Mouse (Mus musculus): Measurements from ENCODE around the gene Pygb. TPM values are rescaled to one million over a fixed set of nuclear protein-coding genes. Genes with fewer than 3 reads are reported as not detected.

The Pygb gene
- polyA plus RNA-seq, 1 experiment from 2014 or later: 243 TPM

DNA sequence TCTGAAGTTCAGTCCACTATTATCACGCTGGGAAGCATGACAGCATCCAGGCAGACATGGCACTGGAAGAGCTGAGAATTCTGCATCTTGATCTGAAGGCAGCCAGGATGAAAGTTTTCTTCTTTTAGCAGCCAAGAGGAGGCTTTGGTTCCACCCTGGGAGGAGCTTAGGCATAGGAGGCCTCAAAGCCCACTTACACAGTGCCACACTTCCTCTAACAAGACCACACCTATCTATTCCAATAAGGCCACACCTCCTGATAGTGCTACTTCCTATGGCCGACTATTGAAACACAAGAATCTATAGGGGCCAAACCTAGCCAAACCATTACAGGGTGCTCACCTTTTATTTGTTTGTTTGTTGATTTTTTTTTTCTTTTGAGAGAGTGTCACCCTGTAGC is 3.7 kb upstream of the Pygb start:
- H3K4me1 ChIP-seq (ENCODE audit: control insufficient read depth, insufficient read depth, low read length): peaks cover 18% of the 10 kb centered on the region
- no peak overlapping the region for H3K9ac ChIP-seq (ENCODE audit: low read length)
- H3K9me3 ChIP-seq (replicated peaks; ENCODE audit: control insufficient read depth, low read length): no peaks in the 10 kb centered on the region
- no peak for ATAC-seq (replicated peaks; ENCODE audit: extremely low read depth, insufficient read depth, low FRiP score)
- no peak overlapping the region for H3K4me3 ChIP-seq (ENCODE audit: low read length)
- no peaks in the 10 kb centered on the region for H3K27me3 ChIP-seq (ENCODE audit: control insufficient read depth, insufficient read depth, low read length)
- H3K4me2 ChIP-seq (ENCODE audit: low read depth, low read length): no peak overlapping the region
- WGBS: 74% methylated on average over 2 of the region's 2 CpGs
- no peak overlapping the region for H3K27ac ChIP-seq (ENCODE audit: low read length)
- no peaks in the 10 kb centered on the region for H3K36me3 ChIP-seq (ENCODE audit: control insufficient read depth, insufficient read depth)

DNA sequence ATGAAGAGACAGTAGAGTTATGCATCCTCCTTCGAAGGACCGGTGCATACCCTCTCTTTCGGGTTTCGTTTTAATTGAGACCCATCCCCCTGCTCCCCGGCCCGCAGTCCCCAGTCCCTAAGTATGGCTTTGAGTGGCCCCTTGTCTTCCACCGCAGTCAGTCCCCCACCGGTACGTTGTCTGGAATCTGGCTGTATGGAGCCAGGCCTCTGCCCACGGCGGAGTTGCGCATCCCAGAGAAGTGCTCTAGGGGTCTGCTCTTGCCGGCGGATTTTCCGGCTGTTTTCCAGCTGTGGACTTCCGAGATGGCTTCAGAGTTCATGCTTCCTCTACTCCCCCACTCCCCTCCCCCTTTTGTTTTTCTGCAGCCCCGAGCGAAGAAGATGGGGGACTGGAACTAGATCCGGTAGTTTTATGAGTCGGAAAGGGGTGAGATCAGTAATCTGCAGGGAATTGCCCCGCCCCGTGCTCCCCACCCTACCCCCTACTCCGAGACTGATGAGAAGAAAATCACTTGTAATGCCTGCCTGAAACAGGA is 768 bp downstream of the Pygb start:
- H3K36me3 ChIP-seq (ENCODE audit: control insufficient read depth, insufficient read depth): peaks cover 12% of the 10 kb centered on the region
- peak; percentile 14 for ATAC-seq (replicated peaks; ENCODE audit: extremely low read depth, insufficient read depth, low FRiP score)
- H3K4me2 ChIP-seq (ENCODE audit: low read depth, low read length): peak overlapping the region; percentile 81
- WGBS: under 1% methylated on average over 23 of the region's 23 CpGs
- no peaks in the 10 kb centered on the region for H3K27me3 ChIP-seq (ENCODE audit: control insufficient read depth, insufficient read depth, low read length)
- peak overlapping the region; percentile 99 for H3K27ac ChIP-seq (ENCODE audit: low read length)
- H3K9me3 ChIP-seq (replicated peaks; ENCODE audit: control insufficient read depth, low read length): no peaks in the 10 kb centered on the region
- peak overlapping the region; percentile 73 for H3K4me3 ChIP-seq (ENCODE audit: low read length)
- H3K4me1 ChIP-seq (ENCODE audit: control insufficient read depth, insufficient read depth, low read length): peaks cover 25% of the 10 kb centered on the region
- peak overlapping the region; percentile 87 for H3K9ac ChIP-seq (ENCODE audit: low read length)

DNA sequence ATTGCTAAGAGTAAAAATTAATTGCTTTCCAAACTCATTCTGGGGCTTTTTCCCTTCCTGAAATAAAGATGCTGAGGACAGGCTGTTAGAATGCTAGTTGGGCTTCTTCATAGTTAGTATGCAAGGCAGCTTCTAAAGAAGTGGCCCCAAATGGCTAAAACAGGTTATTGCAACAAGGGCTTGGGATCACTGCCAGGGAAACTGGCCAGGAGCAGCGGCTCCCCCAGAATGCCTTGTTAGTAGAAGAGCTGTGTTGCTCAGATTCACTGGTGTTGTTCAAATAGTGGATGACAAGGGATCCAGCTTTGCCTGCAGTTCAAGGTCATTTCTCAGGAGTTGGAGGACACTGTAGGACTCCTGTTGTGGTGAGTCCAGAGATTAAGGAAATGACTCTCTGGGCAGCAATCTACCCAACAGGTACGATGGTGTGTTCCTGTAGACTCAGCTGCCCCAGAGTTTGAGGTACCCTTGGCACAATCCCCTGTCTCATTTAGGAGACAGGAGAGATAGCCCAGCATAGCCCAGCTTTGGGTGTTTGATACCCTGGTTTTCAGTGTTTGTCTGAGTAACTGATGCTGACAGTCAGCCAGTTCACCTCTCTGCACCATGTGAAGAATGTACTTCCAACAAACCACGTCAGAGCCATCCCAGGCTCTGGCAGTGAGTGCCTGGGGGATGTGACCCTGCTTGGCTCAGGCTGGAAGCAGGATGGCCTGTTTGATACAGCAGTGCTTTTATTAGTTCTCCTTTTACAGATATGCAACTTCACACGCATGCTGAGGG is 2.4 kb downstream of the Pygb start:
- Histone ChIP-seq H3K27me3 (ENCODE audit: control insufficient read depth, insufficient read depth, low read length) (no peaks in the 10 kb centered on the region), H3K27ac (ENCODE audit: low read length) (peak overlapping the region; percentile 99), H3K9ac (ENCODE audit: low read length) (peak overlapping the region; percentile 87), H3K36me3 (ENCODE audit: control insufficient read depth, insufficient read depth) (peaks cover 25% of the 10 kb centered on the region), H3K4me3 (ENCODE audit: low read length) (peak overlapping the region; percentile 73), H3K4me1 (ENCODE audit: control insufficient read depth, insufficient read depth, low read length) (peaks cover 25% of the 10 kb centered on the region), H3K4me2 (ENCODE audit: low read depth, low read length) (peak overlapping the region; percentile 81), H3K9me3 (replicated peaks; ENCODE audit: control insufficient read depth, low read length) (no peaks in the 10 kb centered on the region)
- 24% methylated on average over 4 of the region's 4 CpGs for WGBS
- peak; percentile 42 for ATAC-seq (replicated peaks; ENCODE audit: extremely low read depth, insufficient read depth, low FRiP score)

DNA sequence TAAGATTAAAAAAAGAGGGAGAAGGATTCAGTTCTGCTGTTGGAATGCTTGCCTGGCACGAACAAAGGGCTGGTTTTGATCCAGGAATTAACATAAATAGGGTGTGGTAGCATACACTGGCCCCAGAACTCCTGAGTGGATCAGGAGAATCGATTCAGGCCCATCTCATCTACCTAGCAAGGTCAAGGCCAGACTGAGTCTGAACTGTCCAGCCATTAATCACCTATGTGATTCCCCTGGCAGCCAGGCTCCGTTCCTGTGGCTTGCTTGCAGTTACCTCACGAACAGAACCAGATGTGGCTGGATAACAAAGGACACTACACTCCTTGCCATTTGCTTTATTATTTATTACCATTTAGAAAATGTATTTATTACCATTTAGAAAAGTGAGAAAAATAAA is 6.8 kb downstream of the Pygb start:
- no peak overlapping the region for H3K27ac ChIP-seq (ENCODE audit: low read length)
- no peak for ATAC-seq (replicated peaks; ENCODE audit: extremely low read depth, insufficient read depth, low FRiP score)
- no peaks in the 10 kb centered on the region for H3K27me3 ChIP-seq (ENCODE audit: control insufficient read depth, insufficient read depth, low read length)
- no peaks in the 10 kb centered on the region for H3K9me3 ChIP-seq (replicated peaks; ENCODE audit: control insufficient read depth, low read length)
- H3K36me3 ChIP-seq (ENCODE audit: control insufficient read depth, insufficient read depth): peaks cover 56% of the 10 kb centered on the region
- 77% methylated on average over 4 of the region's 4 CpGs for WGBS
- no peak overlapping the region for H3K4me3 ChIP-seq (ENCODE audit: low read length)
- H3K9ac ChIP-seq (ENCODE audit: low read length): no peak overlapping the region
- no peak overlapping the region for H3K4me2 ChIP-seq (ENCODE audit: low read depth, low read length)
- H3K4me1 ChIP-seq (ENCODE audit: control insufficient read depth, insufficient read depth, low read length): peaks cover 18% of the 10 kb centered on the region

DNA sequence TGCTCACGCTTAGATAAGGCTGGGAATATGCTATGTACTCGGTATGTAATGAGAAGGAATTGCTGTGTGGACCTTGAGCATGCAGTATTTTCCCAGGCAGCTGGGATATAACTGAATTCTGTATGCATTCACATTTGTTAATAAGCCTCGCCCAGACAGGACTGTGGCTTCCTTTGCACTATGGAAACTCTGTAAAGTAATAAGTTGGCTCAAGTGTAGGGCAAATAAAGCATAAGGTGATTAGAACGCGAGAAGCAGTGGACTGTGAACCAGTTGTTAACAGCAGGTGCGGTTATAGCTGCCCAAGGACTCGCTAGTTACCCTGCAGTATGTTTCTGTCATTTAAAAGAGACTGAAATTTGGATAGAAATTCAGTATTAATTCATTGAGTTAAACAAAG is 11.5 kb downstream of the Pygb start:
- H3K4me2 ChIP-seq (ENCODE audit: low read depth, low read length): peak overlapping the region; percentile 20; the same call in 1 of the 2 replicates
- H3K36me3 ChIP-seq (ENCODE audit: control insufficient read depth, insufficient read depth): peaks cover 60% of the 10 kb centered on the region
- H3K27me3 ChIP-seq (ENCODE audit: control insufficient read depth, insufficient read depth, low read length): no peaks in the 10 kb centered on the region
- H3K27ac ChIP-seq (ENCODE audit: low read length): 0 out of 2 replicates have a peak overlapping the region, but pooled peaks have one; percentile 25
- ATAC-seq (replicated peaks; ENCODE audit: extremely low read depth, insufficient read depth, low FRiP score): no peak
- H3K4me3 ChIP-seq (ENCODE audit: low read length): no peak overlapping the region
- 64% methylated on average over 7 of the region's 7 CpGs for WGBS
- H3K4me1 ChIP-seq (ENCODE audit: control insufficient read depth, insufficient read depth, low read length): peaks cover 10% of the 10 kb centered on the region
- H3K9me3 ChIP-seq (replicated peaks; ENCODE audit: control insufficient read depth, low read length): no peaks in the 10 kb centered on the region
- no peak overlapping the region for H3K9ac ChIP-seq (ENCODE audit: low read length)

DNA sequence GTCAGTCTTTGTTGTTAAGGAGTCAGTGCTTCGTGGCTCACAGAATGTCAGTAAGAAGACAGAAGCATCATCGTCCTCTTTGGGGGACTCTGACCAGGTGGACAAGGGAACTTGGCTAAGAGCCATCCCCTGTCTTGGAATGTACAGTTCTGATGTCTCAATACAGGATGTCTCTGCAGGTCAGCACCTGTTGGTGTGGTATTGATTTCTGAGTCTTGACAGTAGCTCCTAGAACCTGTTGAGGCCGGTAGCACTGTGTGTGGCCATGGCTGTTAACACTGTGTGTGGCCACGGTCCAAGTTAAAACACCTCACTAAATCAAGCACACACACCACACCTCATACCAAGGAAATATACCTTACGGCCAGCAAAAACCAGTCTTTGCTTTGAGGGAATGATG is 14.1 kb downstream of the Pygb start:
- 91% methylated on average over 5 of the region's 5 CpGs for WGBS
- Histone ChIP-seq H3K4me1 (ENCODE audit: control insufficient read depth, insufficient read depth, low read length) (peaks cover 10% of the 10 kb centered on the region), H3K9ac (ENCODE audit: low read length) (no peak overlapping the region), H3K36me3 (ENCODE audit: control insufficient read depth, insufficient read depth) (peaks cover 57% of the 10 kb centered on the region), H3K9me3 (replicated peaks; ENCODE audit: control insufficient read depth, low read length) (no peaks in the 10 kb centered on the region), H3K4me2 (ENCODE audit: low read depth, low read length) (no peak overlapping the region), H3K4me3 (ENCODE audit: low read length) (no peak overlapping the region), H3K27me3 (ENCODE audit: control insufficient read depth, insufficient read depth, low read length) (no peaks in the 10 kb centered on the region), H3K27ac (ENCODE audit: low read length) (no peak overlapping the region)
- ATAC-seq (replicated peaks; ENCODE audit: extremely low read depth, insufficient read depth, low FRiP score): no peak

DNA sequence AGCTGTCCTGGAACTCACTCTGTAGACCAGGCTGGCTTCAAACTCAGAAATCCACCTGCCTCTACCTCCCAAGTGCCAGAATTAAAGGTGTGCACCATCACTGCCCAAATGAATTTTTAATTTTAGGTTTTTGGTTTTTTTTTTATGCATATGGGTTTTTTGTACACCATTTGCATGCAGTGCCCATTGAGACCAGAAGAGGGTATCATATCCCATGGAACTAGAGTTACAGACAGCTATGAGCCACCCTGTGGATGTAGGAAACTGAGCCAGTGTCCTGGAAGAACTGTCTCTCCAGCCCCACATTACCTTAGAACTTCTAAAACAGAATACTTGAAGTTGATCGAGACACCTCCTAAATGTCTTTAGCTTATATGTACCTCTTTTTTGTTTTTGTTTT is 16.5 kb downstream of the Pygb start:
- Histone ChIP-seq H3K36me3 (ENCODE audit: control insufficient read depth, insufficient read depth) (peaks cover 60% of the 10 kb centered on the region), H3K9me3 (replicated peaks; ENCODE audit: control insufficient read depth, low read length) (no peaks in the 10 kb centered on the region)
- 90% methylated on average over 1 of the region's 1 CpGs for WGBS

DNA sequence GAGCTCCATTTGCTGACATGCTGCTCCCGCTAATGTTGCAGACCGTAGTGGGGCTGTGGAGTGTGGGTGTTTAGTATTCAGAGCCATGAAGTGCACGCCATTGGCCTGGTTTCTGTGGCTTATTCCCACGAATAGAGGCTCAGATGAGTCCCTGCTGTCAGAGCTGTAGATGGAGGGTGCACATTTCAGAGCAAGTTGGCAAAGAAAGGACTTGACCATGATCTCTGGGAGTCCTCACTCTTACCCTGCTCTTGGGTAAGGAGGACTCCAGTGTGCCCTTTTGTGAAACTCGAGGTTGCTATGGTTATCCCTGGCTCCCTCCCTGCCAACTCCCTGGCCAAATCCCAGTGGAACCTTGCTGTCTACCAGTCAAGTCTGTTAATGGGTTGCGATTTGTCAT is 21.8 kb downstream of the Pygb start:
- H3K9me3 ChIP-seq (replicated peaks; ENCODE audit: control insufficient read depth, low read length): no peaks in the 10 kb centered on the region
- H3K27me3 ChIP-seq (ENCODE audit: control insufficient read depth, insufficient read depth, low read length): no peaks in the 10 kb centered on the region
- H3K9ac ChIP-seq (ENCODE audit: low read length): no peak overlapping the region
- no peak overlapping the region for H3K27ac ChIP-seq (ENCODE audit: low read length)
- no peak overlapping the region for H3K4me2 ChIP-seq (ENCODE audit: low read depth, low read length)
- peaks cover 85% of the 10 kb centered on the region for H3K36me3 ChIP-seq (ENCODE audit: control insufficient read depth, insufficient read depth)
- no peaks in the 10 kb centered on the region for H3K4me1 ChIP-seq (ENCODE audit: control insufficient read depth, insufficient read depth, low read length)
- WGBS: 83% methylated on average over 6 of the region's 6 CpGs
- no peak overlapping the region for H3K4me3 ChIP-seq (ENCODE audit: low read length)
- ATAC-seq (replicated peaks; ENCODE audit: extremely low read depth, insufficient read depth, low FRiP score): no peak

More for the DNA sequence above, 16.5 kb downstream of the Pygb start:
- Histone ChIP-seq H3K27ac (ENCODE audit: low read length) (no peak overlapping the region), H3K27me3 (ENCODE audit: control insufficient read depth, insufficient read depth, low read length) (no peaks in the 10 kb centered on the region), H3K4me3 (ENCODE audit: low read length) (no peak overlapping the region), H3K4me1 (ENCODE audit: control insufficient read depth, insufficient read depth, low read length) (peaks cover 7% of the 10 kb centered on the region), H3K4me2 (ENCODE audit: low read depth, low read length) (no peak overlapping the region), H3K9ac (ENCODE audit: low read length) (no peak overlapping the region)
- ATAC-seq (replicated peaks; ENCODE audit: extremely low read depth, insufficient read depth, low FRiP score): no peak

DNA sequence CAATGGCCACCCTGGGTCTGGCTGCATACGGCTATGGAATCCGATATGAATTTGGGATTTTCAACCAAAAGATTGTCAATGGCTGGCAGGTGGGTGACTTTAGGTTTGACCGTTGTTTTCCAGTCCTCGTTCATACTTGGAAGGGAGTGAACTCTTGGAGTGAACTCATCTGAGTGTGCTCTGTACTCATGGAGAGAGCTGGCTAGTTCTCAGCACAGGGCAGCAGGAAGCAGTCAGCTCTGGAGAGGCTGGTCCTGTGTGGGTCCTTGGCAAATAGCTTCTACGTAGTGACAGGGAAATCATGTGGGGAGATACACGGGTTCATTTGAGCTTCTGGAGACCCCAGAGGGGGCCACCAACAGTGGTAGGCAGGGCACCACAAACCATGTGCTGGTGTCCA is 22.3 kb downstream of the Pygb start:
- no peak overlapping the region for H3K27ac ChIP-seq (ENCODE audit: low read length)
- no peaks in the 10 kb centered on the region for H3K27me3 ChIP-seq (ENCODE audit: control insufficient read depth, insufficient read depth, low read length)
- H3K4me1 ChIP-seq (ENCODE audit: control insufficient read depth, insufficient read depth, low read length): no peaks in the 10 kb centered on the region
- H3K4me2 ChIP-seq (ENCODE audit: low read depth, low read length): no peak overlapping the region
- 92% methylated on average over 6 of the region's 6 CpGs for WGBS
- no peak overlapping the region for H3K9ac ChIP-seq (ENCODE audit: low read length)
- peaks cover 87% of the 10 kb centered on the region for H3K36me3 ChIP-seq (ENCODE audit: control insufficient read depth, insufficient read depth)
- ATAC-seq (replicated peaks; ENCODE audit: extremely low read depth, insufficient read depth, low FRiP score): no peak
- H3K4me3 ChIP-seq (ENCODE audit: low read length): no peak overlapping the region
- no peaks in the 10 kb centered on the region for H3K9me3 ChIP-seq (replicated peaks; ENCODE audit: control insufficient read depth, low read length)
